Mouse (Mus musculus) MEL (cell line): ENCODE results near the gene Ppil2. TPM values are rescaled to one million over a fixed set of nuclear protein-coding genes. Genes with fewer than 3 reads are reported as not detected.
A peak's percentile ranks its signal among the peaks of the same experiment; 100 is the strongest.

Experiments
- DNase-seq: peaks from one replicate; pipeline ENCODE4 v3.0.0; 2011; ENCODE audit warnings: low read depth, low spot score
- H3K27ac ChIP-seq: 2 replicates; pipeline ENCODE4 v1.5.1; 2012; ENCODE audit warnings: low read depth, mild to moderate bottlenecking, control low read depth, low read length, moderate library complexity; ENCODE audit not compliant: control insufficient read depth
- H3K27me3 ChIP-seq, 2 experiments: fragments of 150-350 bp in 1 of 2; sonication (generic) in 1 of 2; 2 replicates each; pipeline ENCODE4 v1.6.1; 2012; ENCODE audit warnings: low read length in 2 of 2, mild to moderate bottlenecking in 2 of 2, improper control_type of control experiment in 1 of 2, moderate library complexity in 1 of 2; ENCODE audit not compliant: insufficient read depth in 2 of 2, control insufficient read depth in 1 of 2
- H3K36me3 ChIP-seq, 2 experiments: 2 replicates each; pipeline ENCODE4 v1.6.1; 2012 to 2014; ENCODE audit warnings: low read length in 2 of 2, improper control_type of control experiment in 1 of 2, inconsistent platforms in 1 of 2, mild to moderate bottlenecking in 1 of 2; ENCODE audit not compliant: insufficient read depth in 2 of 2, control insufficient read depth in 1 of 2
- H3K4me1 ChIP-seq, 2 experiments: fragments of 150-350 bp in 1 of 2; sonication (generic) in 1 of 2; 2 replicates each; pipeline ENCODE4 v1.6.1; 2012; ENCODE audit warnings: low read length in 2 of 2, improper control_type of control experiment in 1 of 2, mild to moderate bottlenecking in 1 of 2; ENCODE audit not compliant: insufficient read depth in 2 of 2, control insufficient read depth in 1 of 2
- H3K4me3 ChIP-seq, 2 experiments: fragments of 150-350 bp in 1 of 2; sonication (generic) in 1 of 2; 2 replicates each; pipeline ENCODE4 v1.5.1; 2012; ENCODE audit warnings: low read depth in 2 of 2, low read length in 2 of 2, mild to moderate bottlenecking in 2 of 2, moderate library complexity in 2 of 2, control low read depth in 1 of 2, improper control_type of control experiment in 1 of 2; ENCODE audit not compliant: control insufficient read depth in 1 of 2, insufficient read depth in 1 of 2
- H3K79me2 ChIP-seq: 2 replicates; pipeline ENCODE4 v1.6.1; 2012; ENCODE audit warnings: mild to moderate bottlenecking, low read length, moderate library complexity; ENCODE audit not compliant: control insufficient read depth, poor library complexity, insufficient read depth
- H3K9ac ChIP-seq: 2 replicates; pipeline ENCODE4 v1.6.1; 2012; ENCODE audit warnings: low read depth, mild to moderate bottlenecking, control low read depth, low read length, moderate library complexity; ENCODE audit not compliant: control insufficient read depth, poor library complexity, severe bottlenecking
- H3K9me3 ChIP-seq: fragments of 150-350 bp; sonication (generic); replicated peaks from 2 replicates; pipeline ENCODE4 v1.6.1; 2012; ENCODE audit warnings: mild to moderate bottlenecking, low read length, improper control_type of control experiment, moderate library complexity; ENCODE audit not compliant: insufficient read depth
- BHLHE40 ChIP-seq: IDR thresholded peaks from 2 replicates; pipeline ENCODE4 v1.6.1; 2012; ENCODE audit warnings: low read depth, mild to moderate bottlenecking, inconsistent platforms, low read length, improper control_type of control experiment, borderline replicate concordance
- CTCF ChIP-seq, 3 experiments: IDR thresholded peaks in 2 of 3; conservative IDR thresholded peaks in 1 of 3; 2 replicates each; pipeline ENCODE4 v1.5.1; 2011 to 2012; ENCODE audit warnings: low read length in 3 of 3, low read depth in 2 of 3, mild to moderate bottlenecking in 2 of 3, improper control_type of control experiment in 1 of 3, inconsistent platforms in 1 of 3, mixed read lengths in 1 of 3, moderate library complexity in 1 of 3; ENCODE audit not compliant: control insufficient read depth in 1 of 3, insufficient read depth in 1 of 3, poor library complexity in 1 of 3, severe bottlenecking in 1 of 3
- GATA1 ChIP-seq: IDR thresholded peaks from 2 replicates; pipeline ENCODE4 v1.6.1; 2011; ENCODE audit warnings: low read depth, low read length, improper control_type of control experiment
- KAT2A ChIP-seq: conservative IDR thresholded peaks from 2 replicates; pipeline ENCODE4 v1.6.1; 2012; ENCODE audit warnings: low read depth, low read length, improper control_type of control experiment, inconsistent platforms
- MAFK ChIP-seq: IDR thresholded peaks from 2 replicates; pipeline ENCODE4 v1.6.1; 2011; ENCODE audit warnings: low read depth, mild to moderate bottlenecking, low read length, improper control_type of control experiment, borderline replicate concordance
- MAX ChIP-seq: IDR thresholded peaks from 2 replicates; pipeline ENCODE4 v1.6.1; 2011; ENCODE audit warnings: low read length, improper control_type of control experiment
- MAZ ChIP-seq: IDR thresholded peaks from 2 replicates; pipeline ENCODE4 v1.6.1; 2012; ENCODE audit warnings: low read depth, mild to moderate bottlenecking, inconsistent platforms, low read length, improper control_type of control experiment
- MEF2A ChIP-seq: IDR thresholded peaks from 2 replicates; pipeline ENCODE4 v1.6.1; 2014; ENCODE audit warnings: low read depth, mild to moderate bottlenecking, inconsistent platforms, low read length, improper control_type of control experiment; ENCODE audit not compliant: poor library complexity, insufficient replicate concordance, severe bottlenecking; ENCODE audit errors: extremely low read depth
- MYC ChIP-seq: IDR thresholded peaks from 2 replicates; pipeline ENCODE4 v1.6.1; 2011; ENCODE audit warnings: low read depth, mild to moderate bottlenecking, low read length, improper control_type of control experiment, moderate library complexity
- NELFE ChIP-seq: IDR thresholded peaks from 2 replicates; pipeline ENCODE4 v1.6.1; 2011; ENCODE audit warnings: low read depth, low read length, improper control_type of control experiment
- POLR2A ChIP-seq, 2 experiments: IDR thresholded peaks; 2 replicates each; pipeline ENCODE4 v1.6.1; 2011 to 2012; ENCODE audit warnings: low read length in 2 of 2, mild to moderate bottlenecking in 2 of 2, control low read depth in 1 of 2, improper control_type of control experiment in 1 of 2, low read depth in 1 of 2, moderate library complexity in 1 of 2; ENCODE audit not compliant: control insufficient read depth in 1 of 2, insufficient read depth in 1 of 2, poor library complexity in 1 of 2
- POLR2AphosphoS5 ChIP-seq: IDR thresholded peaks from 2 replicates; pipeline ENCODE4 v1.6.1; 2012; ENCODE audit warnings: low read depth, borderline replicate concordance, mild to moderate bottlenecking, inconsistent platforms, low read length, moderate library complexity, mixed read lengths
- RAD21 ChIP-seq: IDR thresholded peaks from 2 replicates; pipeline ENCODE4 v1.6.1; 2011; ENCODE audit warnings: mild to moderate bottlenecking, low read depth, low read length, improper control_type of control experiment
- RCOR1 ChIP-seq: IDR thresholded peaks from 2 replicates; pipeline ENCODE4 v1.6.1; 2012; ENCODE audit warnings: low read depth, mild to moderate bottlenecking, inconsistent platforms, low read length, improper control_type of control experiment
- SIN3A ChIP-seq: IDR thresholded peaks from 2 replicates; pipeline ENCODE4 v1.6.1; 2012; ENCODE audit warnings: low read length, improper control_type of control experiment, inconsistent platforms
- TAL1 ChIP-seq: IDR thresholded peaks from 2 replicates; pipeline ENCODE4 v1.6.1; 2012; ENCODE audit warnings: mild to moderate bottlenecking, inconsistent platforms, low read length, moderate library complexity, mixed read lengths
- UBTF ChIP-seq: IDR thresholded peaks from 2 replicates; pipeline ENCODE4 v1.6.1; 2012; ENCODE audit warnings: low read depth, mild to moderate bottlenecking, inconsistent platforms, low read length, improper control_type of control experiment, moderate library complexity, borderline replicate concordance; ENCODE audit not compliant: insufficient read depth
- USF1 ChIP-seq: IDR thresholded peaks from 2 replicates; pipeline ENCODE4 v1.6.1; 2014; ENCODE audit warnings: low read depth, mild to moderate bottlenecking, inconsistent platforms, low read length, improper control_type of control experiment, moderate library complexity
- ZC3H11A ChIP-seq: IDR thresholded peaks from 2 replicates; pipeline ENCODE4 v1.6.1; 2012; ENCODE audit warnings: low read depth, mild to moderate bottlenecking, inconsistent platforms, low read length, improper control_type of control experiment
- ZKSCAN1 ChIP-seq: IDR thresholded peaks from 2 replicates; pipeline ENCODE4 v1.6.1; 2012; ENCODE audit warnings: low read depth, mild to moderate bottlenecking, inconsistent platforms, low read length, improper control_type of control experiment, moderate library complexity
- ZMIZ1 ChIP-seq: IDR thresholded peaks from 2 replicates; pipeline ENCODE4 v1.6.1; 2012; ENCODE audit warnings: low read depth, mild to moderate bottlenecking, inconsistent platforms, low read length, improper control_type of control experiment, moderate library complexity
- ZNF384 ChIP-seq: IDR thresholded peaks from 2 replicates; pipeline ENCODE4 v1.6.1; 2012; ENCODE audit warnings: low read depth, mild to moderate bottlenecking, inconsistent platforms, low read length, improper control_type of control experiment
- polyA plus RNA-seq, 2 experiments: library from polyadenylated mRNA; stranded (reverse) in 1 of 2; unstranded in 1 of 2; fragments of >175 nt in 1 of 2; fragments of >200 nt in 1 of 2; gene quantifications; 2 replicates each; pipeline versions ENCODE4 v1.2.1 to v1.2.4; 2012; ENCODE audit warnings: low replicate concordance in 2 of 2, low read depth in 1 of 2; ENCODE audit not compliant: insufficient read length in 2 of 2, insufficient read depth in 1 of 2, missing spikeins in 1 of 2
- total RNA-seq: library from RNA; depleted of rRNA; stranded (reverse); fragments of 300-350 nt; gene quantifications from 2 replicates; pipeline ENCODE4 v1.2.3, GENCODE M21; 2012

Ppil2 gene
- total and polyA plus RNA-seq, 3 experiments = 62.9 to 81.2 TPM; not detected in 1

DNA sequence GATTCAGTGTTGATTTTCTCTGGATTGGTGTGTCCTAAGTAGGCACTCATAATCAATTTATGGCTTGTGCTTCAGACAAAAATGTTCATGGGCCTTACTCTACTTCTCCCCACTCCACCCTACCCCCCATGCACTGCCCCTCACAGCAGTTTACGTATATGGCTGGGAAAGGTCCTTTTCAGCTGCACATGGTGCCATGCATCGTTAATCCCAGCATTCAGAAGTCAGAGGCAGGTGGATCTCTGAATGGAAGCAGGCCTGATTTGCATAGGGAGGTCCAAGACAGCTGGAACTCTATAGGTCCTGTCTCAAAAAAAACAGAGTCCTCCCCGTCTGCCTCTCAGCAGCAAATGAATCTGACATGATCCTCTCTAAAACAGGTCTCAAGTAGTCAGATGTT is 65.8 kb downstream of the Ppil2 start:
- H3K27ac ChIP-seq = no peak overlapping the region
- H3K4me3 ChIP-seq = no peak overlapping the region
- no peaks in the 10 kb centered on the region for H3K4me1 ChIP-seq
- no peak overlapping the region for H3K9ac ChIP-seq
- no peaks in the 10 kb centered on the region for H3K79me2 ChIP-seq
- DNase-seq = no peak
- H3K36me3 ChIP-seq = peaks cover 0 to 14% of the 10 kb centered on the region in 2 experiments; a peak in 2 of 4 replicates
- H3K9me3 ChIP-seq = no peaks in the 10 kb centered on the region
- TF ChIP-seq ZC3H11A (no peak), RCOR1 (no peak), MAFK (no peak)
- H3K27me3 ChIP-seq = no peaks in the 10 kb centered on the region

DNA sequence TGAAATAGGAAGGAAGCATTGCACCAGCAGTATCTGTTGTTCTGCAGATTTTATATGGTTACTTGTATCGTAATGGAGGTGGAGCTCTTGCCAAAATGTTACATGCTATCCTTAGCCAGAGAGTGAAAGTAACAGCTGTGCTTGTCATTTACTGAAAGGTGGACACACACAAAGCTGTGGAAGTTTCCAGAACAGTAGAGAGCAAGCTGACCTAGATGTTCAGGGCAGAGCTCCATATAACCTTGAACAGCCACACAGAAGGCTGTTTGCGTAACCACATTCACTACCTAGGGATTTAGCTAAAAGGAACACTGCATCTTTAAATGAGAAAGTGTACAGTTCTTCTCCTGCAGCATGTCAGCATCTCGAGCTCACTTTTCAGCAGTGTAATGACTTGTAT is 66.7 kb downstream of the Ppil2 start:
- H3K36me3 ChIP-seq = peaks cover 0 to 20% of the 10 kb centered on the region in 2 experiments; a peak in 2 of 4 replicates
- no peak overlapping the region for H3K9ac ChIP-seq
- H3K79me2 ChIP-seq = no peaks in the 10 kb centered on the region
- H3K4me1 ChIP-seq = no peaks in the 10 kb centered on the region
- TF ChIP-seq POLR2A (IDR thresholded peaks at IDR 0.05; ENCODE audit: control insufficient read depth in 1 of 2, insufficient read depth in 1 of 2, low read depth in 1 of 2, low read length in 2 of 2, poor library complexity in 1 of 2) (0 out of 4 replicates have a peak, but pooled peaks of 1 of the 2 experiments have one; percentile 9), TAL1 (no peak)
- no peak for DNase-seq
- no peaks in the 10 kb centered on the region for H3K27me3 ChIP-seq
- H3K4me3 ChIP-seq = no peak overlapping the region
- no peak overlapping the region for H3K27ac ChIP-seq
- H3K9me3 ChIP-seq = no peaks in the 10 kb centered on the region

DNA sequence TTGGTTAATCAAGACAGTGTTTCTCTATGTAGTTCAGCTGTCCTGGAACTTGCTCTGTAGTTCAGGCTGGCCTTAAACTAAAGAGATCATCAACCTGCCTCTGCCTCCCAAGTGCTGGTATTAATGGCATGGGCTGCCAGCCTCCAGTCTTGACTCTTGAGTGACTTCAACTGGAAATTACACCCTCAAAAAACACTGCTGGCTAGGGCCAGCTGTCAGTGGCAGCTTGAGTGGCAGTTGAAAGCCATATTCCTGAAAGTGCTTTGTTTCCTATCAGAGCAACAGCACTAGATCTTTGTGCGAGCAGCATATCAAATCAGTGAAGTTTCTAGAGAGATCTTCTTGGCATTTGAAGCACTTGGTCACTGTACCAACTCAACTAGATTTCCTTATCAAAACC is 69.6 kb downstream of the Ppil2 start:
- H3K27ac ChIP-seq = no peak overlapping the region
- H3K36me3 ChIP-seq = peaks cover 0 to 27% of the 10 kb centered on the region in 2 experiments; a peak in 2 of 4 replicates
- DNase-seq = no peak
- H3K9me3 ChIP-seq = no peaks in the 10 kb centered on the region
- no peaks in the 10 kb centered on the region for H3K4me1 ChIP-seq
- H3K79me2 ChIP-seq = no peaks in the 10 kb centered on the region
- no peak overlapping the region for H3K9ac ChIP-seq
- no peaks in the 10 kb centered on the region for H3K27me3 ChIP-seq
- no peak overlapping the region for H3K4me3 ChIP-seq
- TF ChIP-seq ZKSCAN1 (no peak), SIN3A (no peak), ZMIZ1 (no peak), MAX (no peak), UBTF (no peak), MAZ (no peak), POLR2AphosphoS5 (no peak), CTCF (IDR thresholded peaks at IDR 0.05 in 2 of 3, conservative IDR thresholded peaks at IDR 0.05 in 1 of 3; ENCODE audit: control insufficient read depth in 1 of 3, insufficient read depth in 1 of 3, low read depth in 2 of 3, low read length in 3 of 3, poor library complexity in 1 of 3, severe bottlenecking in 1 of 3) (no peak), RAD21 (no peak), ZNF384 (no peak), MEF2A (no peak), GATA1 (no peak), BHLHE40 (no peak), TAL1 (no peak), USF1 (no peak), RCOR1 (no peak), NELFE (no peak), KAT2A (no peak), MYC (no peak)
